Mouse (Mus musculus): ENCODE measurements around the gene Tsnaxip1.

Tsnaxip1 gene

GRCm38 (mm10) chr8:105855248-105856167, 28.0 kb downstream of the Tsnaxip1 start:
- in situ Hi-C loops (cut with MboI; ENCODE audit: low pct_unique_long_range_greater_than_20kb in 1 of 2, low sequenced_read_pairs in 2 of 2, unreplicated experiment in 1 of 2), result no loop called here

- in situ Hi-C loops (cut with MboI; ENCODE audit: low pct_unique_long_range_greater_than_20kb in 1 of 2, low sequenced_read_pairs in 2 of 2, unreplicated experiment in 1 of 2), result no loop called here
Measured at GRCm38 (mm10) chr8:105856168-105856835, 28.8 kb downstream of the Tsnaxip1 start.

GRCm38 (mm10) chr8:105858495-105858894, 31.0 kb downstream of the Tsnaxip1 start:
- in situ Hi-C loops (cut with MboI; ENCODE audit: low pct_unique_long_range_greater_than_20kb in 1 of 2, low sequenced_read_pairs in 2 of 2, unreplicated experiment in 1 of 2), result no loop called here

- in situ Hi-C loops (cut with MboI; ENCODE audit: low pct_unique_long_range_greater_than_20kb in 1 of 2, low sequenced_read_pairs in 2 of 2, unreplicated experiment in 1 of 2), result no loop called here
Measured at GRCm38 (mm10) chr8:105859314-105859713, 31.8 kb downstream of the Tsnaxip1 start.

DNA sequence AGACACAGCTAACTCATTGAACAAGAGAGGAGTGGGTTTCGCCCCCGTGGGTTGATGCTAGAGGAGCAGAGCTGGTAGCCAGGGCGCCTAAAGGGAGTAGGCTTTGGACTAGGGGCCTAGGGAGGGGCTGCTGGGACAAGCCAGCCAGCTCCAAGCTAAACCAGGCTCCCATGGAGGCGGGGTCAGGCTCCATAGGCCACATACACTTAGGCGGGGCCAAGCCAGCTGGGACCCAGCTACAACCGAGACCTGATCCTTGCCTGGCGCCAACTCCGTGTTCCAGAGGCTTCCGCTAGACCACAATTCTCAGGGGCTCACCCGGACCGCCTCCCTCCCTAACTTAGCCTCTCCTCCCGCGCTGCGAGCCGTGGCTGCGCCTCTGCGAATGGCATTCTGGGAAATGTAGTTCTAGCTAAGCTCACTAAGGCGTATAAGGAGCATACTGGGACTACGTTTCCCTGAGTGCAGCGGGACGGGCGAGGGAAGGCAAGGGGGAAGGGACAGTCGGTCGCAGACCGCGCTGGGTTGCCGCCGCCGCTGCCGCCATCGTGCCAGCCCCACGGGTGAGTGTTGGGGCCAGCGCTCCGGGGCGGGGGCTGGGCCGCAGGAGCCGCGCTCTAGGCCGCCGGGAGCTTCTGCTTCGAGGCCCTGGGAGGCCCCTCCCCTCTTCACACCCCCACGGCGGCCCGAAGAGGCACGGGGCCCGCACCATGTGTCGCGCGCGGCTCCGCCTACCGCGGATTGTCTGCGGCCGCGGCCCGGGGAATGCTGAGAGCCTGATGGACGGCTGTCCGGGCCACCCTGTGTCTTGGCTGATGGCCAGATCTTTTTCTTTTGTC, 32.8 kb downstream of the Tsnaxip1 start, which contains the start of gene Nutf2:
Gene Nutf2 (plus strand): TSS at position 438 of the 839 bp plus-strand sequence.
- in situ Hi-C loops (cut with MboI; ENCODE audit: low pct_unique_long_range_greater_than_20kb in 1 of 2, low sequenced_read_pairs in 2 of 2, unreplicated experiment in 1 of 2), result no loop called here

- in situ Hi-C loops (cut with MboI; ENCODE audit: low pct_unique_long_range_greater_than_20kb in 1 of 2, low sequenced_read_pairs in 2 of 2, unreplicated experiment in 1 of 2), result no loop called here
Measured at GRCm38 (mm10) chr8:105861951-105862350, 34.4 kb downstream of the Tsnaxip1 start.

DNA sequence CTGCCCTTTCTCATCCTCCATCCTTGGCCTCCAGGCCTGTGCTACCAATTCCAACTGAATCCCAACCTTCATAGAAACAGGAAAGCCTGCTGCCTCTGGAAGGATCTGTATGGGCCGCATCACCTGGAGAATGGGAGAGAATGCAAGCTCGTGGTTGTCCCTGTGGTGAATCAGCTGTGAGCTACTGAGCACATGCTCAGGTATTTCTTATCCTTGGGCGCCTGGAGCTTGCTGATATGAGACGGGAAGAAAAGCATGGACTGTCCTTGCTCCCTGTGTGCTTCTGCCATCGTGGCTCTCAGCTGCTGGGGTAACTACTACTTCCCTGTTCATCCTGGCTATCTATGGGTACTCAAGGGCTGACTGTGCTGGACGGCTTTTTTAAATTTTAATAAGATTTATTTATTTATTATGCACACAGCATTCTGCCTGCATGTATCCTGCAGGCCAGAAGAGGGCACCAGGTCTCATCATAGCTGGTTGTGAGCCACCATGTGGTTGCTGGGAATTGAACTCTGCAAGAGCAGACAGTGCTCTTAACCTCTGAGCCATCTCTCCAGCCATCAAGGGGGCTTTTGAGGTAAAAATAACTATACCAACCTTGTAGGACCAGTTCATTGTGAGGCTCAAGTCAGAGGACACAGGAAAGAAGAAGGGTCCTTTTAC, 39.0 kb downstream of the Tsnaxip1 start:
- in situ Hi-C loops (cut with MboI; ENCODE audit: low pct_unique_long_range_greater_than_20kb in 1 of 2, low sequenced_read_pairs in 2 of 2, unreplicated experiment in 1 of 2), result no loop called here

GRCm38 (mm10) chr8:105874301-105874700, 46.8 kb downstream of the Tsnaxip1 start:
- in situ Hi-C loops (cut with MboI; ENCODE audit: low pct_unique_long_range_greater_than_20kb in 1 of 2, low sequenced_read_pairs in 2 of 2, unreplicated experiment in 1 of 2), result no loop called here

GRCm38 (mm10) chr8:105880754-105881520, 53.4 kb downstream of the Tsnaxip1 start, which contains the start of gene Edc4:
Gene Edc4 (plus strand): TSS chr8:105880881.
- in situ Hi-C loops (cut with MboI; ENCODE audit: low pct_unique_long_range_greater_than_20kb in 1 of 2, low sequenced_read_pairs in 2 of 2, unreplicated experiment in 1 of 2), result no loop called here

GRCm38 (mm10) chr8:105889756-105890465, 62.4 kb downstream of the Tsnaxip1 start:
- in situ Hi-C loops (cut with MboI; ENCODE audit: low pct_unique_long_range_greater_than_20kb in 1 of 2, low sequenced_read_pairs in 2 of 2, unreplicated experiment in 1 of 2), result no loop called here

GRCm38 (mm10) chr8:105890870-105891269, 63.3 kb downstream of the Tsnaxip1 start:
- in situ Hi-C loops (cut with MboI; ENCODE audit: low pct_unique_long_range_greater_than_20kb in 1 of 2, low sequenced_read_pairs in 2 of 2, unreplicated experiment in 1 of 2), result no loop called here

DNA sequence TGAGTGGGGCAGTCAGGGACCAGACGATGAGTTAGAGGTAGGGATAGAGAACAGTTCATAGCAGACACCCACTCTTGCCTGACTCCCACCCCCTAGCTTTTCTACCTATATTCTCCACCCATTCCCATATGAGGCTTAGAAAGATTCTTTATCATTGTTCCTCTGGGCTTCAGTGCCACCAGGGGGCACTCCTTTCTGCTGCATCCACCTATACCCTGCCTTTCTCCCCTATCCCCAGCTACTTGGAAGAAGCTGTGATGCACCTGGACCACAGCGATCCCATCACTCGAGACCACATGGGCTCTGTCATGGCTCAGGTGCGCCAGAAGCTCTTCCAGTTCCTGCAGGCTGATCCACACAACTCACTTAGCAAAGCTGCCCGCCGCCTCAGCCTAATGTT, 64.9 kb downstream of the Tsnaxip1 start:
- in situ Hi-C loops (cut with MboI; ENCODE audit: low pct_unique_long_range_greater_than_20kb in 1 of 2, low sequenced_read_pairs in 2 of 2, unreplicated experiment in 1 of 2), result no loop called here

DNA sequence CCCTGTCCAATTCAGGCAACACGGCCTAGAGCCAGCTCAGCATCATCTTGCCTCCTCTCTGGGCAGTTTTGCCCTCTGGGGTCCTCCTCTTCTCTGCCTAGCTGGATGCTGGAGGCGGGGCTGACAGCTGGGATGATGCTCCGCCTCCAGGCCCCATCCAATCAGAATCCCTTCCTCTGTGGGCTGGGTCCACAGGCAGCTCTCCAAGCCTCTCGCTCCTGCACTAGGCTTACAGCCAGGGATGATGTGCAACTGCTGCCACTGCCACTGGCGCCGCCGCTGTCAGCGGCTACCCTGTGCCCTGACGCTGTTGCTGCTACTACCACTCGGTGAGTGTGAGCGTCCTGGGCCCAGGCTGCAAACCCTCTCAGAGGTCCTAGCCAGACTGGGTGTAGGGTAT, 65.8 kb downstream of the Tsnaxip1 start, which contains the start of gene Nrn1l:
Gene Nrn1l (plus strand): TSS at position 229 of the 400 bp plus-strand sequence.
- in situ Hi-C loops (cut with MboI; ENCODE audit: low pct_unique_long_range_greater_than_20kb in 1 of 2, low sequenced_read_pairs in 2 of 2, unreplicated experiment in 1 of 2), result no loop called here
